Mouse (Mus musculus) neutrophil, adult 5-6 weeks (primary cell): ENCODE measurements around the gene Smad3. TPM values are rescaled to one million over a fixed set of nuclear protein-coding genes. Genes with fewer than 3 reads are reported as not detected.

ENCODE experiments used
- ATAC-seq: fragments of 151-379, 151-347 bp; 2 replicates; pipeline ENCODE4 v1.8.0; 2017; ENCODE audit warnings: mild to moderate bottlenecking, moderate TSS enrichment; ENCODE audit not compliant: insufficient number of reproducible peaks, poor library complexity, low FRiP score, severe bottlenecking; ENCODE audit errors: extremely low read depth
- total RNA-seq: library from RNA; stranded (forward); fragments of 200-1000 nt; gene quantifications from 2 replicates; pipeline ENCODE4 v1.2.3, GENCODE M21; 2017

Smad3 gene
- total RNA-seq, 1 experiment from 2014 or later, result 28.7 TPM

GRCm38 (mm10) chr9:63658436-63658835, 99.4 kb downstream of the Smad3 start:
- ATAC-seq, result no peak

DNA sequence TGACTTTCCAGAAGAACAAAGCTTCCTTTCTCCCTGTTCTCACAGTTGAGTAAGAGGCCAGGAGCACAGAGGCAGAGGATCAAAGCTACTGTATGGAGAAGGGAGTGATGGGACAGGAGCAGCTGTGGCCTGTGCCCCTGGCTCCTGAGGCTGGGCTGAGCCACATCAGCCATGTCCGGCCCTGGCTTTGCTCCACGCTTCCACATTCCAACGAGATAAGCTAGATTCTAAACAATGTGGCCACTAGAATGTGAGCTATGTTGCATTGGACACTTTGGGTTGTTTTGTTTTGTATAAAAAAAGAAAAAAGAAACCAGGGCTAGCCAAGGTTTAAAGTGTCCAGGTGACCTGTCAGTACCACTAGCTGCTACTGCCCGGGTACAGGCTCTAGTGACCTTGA, 100.6 kb downstream of the Smad3 start:
- ATAC-seq, result no peak

- no peak for ATAC-seq
Measured at GRCm38 (mm10) chr9:63655092-63655491, 102.7 kb downstream of the Smad3 start.

- no peak for ATAC-seq
Measured at GRCm38 (mm10) chr9:63654575-63654974, 103.2 kb downstream of the Smad3 start.

DNA sequence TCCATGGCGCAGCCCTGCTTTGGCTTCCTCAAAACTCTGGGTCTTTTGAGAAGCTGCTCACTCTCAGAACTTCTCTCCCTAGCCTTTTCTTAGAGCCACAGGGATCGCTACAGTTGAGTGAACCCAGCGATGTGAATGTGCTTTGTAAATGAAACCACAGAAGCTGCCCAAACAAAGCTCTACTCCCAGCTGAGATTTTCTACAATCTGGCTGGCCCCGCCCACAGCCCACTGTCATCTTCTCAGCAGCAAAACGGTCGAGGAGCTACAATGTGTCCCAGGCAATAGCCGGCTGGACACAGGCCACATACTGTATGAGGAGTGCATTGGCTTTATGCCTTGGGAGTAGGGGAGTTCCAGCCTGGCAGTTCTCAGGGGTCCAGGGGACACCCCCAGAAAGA, 104.1 kb downstream of the Smad3 start:
- ATAC-seq, result no peak

DNA sequence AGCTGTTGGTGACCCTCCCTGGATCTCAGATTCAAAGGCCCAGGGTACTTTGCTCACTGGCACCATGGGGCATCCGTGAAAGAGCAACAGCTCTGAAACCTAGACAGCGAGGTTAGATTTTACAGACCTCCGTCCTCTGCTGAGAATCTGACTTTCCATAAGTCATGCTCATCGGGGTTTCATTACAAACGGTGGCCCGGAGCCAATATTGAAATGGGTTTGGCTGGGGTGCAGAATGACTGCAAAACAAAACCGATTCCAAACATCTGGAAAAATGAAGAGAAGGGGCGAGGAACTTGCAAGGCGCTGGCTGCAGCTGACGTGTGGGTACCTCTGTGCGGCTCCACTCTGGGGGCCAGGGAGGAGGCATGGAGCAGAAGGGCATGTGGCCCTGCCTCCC, 106.2 kb downstream of the Smad3 start:
- ATAC-seq, result no peak

DNA sequence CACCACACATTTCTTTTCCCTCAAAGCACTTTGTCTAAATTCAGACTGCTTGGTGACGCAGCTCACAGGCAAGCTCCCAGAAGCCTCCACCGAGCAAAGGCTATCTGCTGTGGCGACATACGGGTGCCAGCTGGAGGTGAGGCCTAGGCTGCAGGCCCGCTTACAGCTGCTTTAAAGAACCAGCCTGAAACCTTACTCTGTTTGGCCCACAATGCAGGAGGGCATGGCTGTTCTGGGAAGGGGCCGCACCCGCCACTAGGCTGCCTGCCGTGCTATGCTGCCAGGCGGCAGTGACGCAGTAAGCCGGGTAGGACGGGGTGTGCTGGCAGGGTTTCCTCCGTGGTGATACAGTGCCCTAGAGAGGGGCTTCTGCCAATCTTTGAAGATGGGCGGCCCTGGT, 106.9 kb downstream of the Smad3 start:
- ATAC-seq, result no peak

DNA sequence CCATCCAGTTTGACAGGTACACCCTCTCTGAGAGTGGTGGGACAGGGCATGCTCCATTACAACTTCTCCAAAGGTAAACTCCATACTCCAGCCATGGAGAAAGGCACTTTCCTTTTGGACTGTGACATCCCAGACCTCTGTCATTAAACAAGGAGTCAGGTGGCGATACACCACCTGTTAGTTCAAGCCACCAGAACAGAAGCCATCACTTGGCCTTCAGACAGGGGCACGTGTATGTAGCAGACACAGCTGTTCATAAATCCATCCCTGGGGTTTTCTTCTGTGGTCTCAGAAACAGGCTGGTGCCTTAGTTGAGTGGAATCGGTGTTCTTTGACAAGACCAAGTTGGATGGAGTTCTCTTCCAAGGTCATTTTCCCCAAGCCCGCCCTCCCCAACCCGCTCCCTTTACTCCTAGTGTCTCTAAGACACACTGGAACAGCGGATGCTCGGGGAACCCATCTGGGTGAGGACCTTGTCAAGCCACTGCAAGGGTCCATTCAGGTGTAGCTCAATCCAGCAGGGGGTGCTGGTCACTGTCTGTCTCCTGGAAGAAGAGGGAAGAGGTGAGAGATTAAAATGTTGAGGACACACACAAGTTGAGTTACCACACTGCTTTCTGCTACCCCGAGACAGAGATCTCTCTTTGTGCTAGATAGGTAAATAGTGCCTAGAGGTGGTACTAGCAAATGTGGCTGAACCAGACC, 107.8 kb downstream of the Smad3 start:
- ATAC-seq, result no peak

GRCm38 (mm10) chr9:63648520-63648918, 109.3 kb downstream of the Smad3 start:
- no peak for ATAC-seq

DNA sequence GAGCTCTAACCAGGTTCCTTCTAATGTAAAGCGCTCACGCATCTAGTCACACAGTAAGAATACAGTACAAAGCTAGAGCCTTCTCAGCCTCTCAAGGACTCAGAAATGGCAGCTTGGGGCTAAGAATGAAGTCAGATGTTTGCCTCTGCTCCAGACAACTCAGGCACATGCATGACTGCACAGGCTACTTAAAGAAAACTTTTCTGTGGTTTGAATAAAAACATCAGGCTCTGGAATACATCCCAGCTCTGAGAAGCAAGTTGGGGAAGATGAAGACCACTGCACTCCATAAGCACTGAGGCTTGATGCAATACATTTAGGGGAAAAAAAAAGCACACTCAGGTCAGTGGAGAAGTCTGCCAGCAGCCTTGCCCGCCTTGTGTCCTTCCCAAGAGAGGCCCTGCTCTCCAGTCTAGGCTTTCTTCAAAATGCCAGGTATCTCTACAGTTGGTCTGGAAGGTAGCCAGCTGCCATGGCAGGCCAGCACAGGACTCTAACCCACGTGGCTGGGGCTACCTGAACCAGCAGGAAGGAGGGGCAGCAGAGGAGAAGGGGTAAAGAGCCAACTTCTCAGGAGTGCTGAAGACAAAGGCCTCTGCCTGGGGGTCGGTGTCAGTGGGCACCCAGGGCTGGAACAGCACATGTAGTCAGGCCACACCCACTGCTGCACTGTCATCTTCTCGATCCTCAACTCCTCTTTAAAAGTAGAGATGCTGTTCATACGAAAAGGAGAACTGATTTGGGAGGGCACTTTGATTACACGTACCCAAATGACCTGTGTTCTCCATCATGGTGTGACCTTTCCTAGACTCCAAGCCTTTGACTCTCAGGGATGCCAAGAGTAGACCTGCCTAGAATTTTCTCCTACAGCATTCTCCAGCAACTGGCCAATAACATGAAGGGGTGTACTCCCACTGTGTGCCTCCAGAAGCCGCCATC, 109.9 kb downstream of the Smad3 start:
- ATAC-seq, result no peak

DNA sequence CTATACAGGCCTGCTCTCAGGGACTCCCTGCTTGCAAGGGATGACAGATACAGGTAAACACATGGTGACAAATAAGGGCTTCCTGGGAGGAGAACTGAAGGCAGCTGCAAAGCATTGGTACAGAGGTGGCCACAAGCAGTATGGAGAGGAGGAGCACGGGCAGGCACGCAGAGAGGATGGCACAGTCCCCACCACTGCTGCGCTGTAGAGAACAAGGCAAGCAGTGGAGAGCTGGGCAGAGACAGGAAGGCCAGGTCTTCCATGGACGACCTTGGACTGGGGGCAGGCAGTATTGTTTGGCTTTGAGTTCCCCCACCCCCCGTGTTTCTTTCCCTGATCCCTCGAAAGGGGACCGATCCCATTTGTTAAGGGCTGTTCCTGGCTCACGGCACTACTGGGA, 112.7 kb downstream of the Smad3 start:
- ATAC-seq, result no peak

DNA sequence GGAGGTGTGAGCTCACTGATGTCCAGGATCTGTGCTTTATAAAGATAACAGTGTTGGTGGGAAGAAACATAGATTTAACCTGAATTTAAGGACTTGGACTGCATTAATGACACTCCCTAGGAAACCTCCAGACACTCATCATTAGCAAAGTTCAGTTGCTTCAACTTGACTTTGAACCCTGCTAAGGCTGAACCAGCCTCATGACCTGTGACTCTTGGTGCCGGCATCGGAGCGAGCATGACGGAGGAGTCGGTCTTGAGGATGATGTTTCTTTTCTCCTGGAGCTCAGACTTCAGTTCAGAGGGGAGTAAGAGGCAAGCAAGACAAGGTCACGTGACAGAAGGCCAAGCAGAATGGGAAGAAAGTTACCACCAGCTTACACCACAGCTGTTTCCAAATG, 113.8 kb downstream of the Smad3 start:
- no peak for ATAC-seq

- ATAC-seq, result no peak
Measured at GRCm38 (mm10) chr9:63641983-63642646, 115.7 kb downstream of the Smad3 start.

GRCm38 (mm10) chr9:63636113-63636512, 121.7 kb downstream of the Smad3 start:
- no peak for ATAC-seq

DNA sequence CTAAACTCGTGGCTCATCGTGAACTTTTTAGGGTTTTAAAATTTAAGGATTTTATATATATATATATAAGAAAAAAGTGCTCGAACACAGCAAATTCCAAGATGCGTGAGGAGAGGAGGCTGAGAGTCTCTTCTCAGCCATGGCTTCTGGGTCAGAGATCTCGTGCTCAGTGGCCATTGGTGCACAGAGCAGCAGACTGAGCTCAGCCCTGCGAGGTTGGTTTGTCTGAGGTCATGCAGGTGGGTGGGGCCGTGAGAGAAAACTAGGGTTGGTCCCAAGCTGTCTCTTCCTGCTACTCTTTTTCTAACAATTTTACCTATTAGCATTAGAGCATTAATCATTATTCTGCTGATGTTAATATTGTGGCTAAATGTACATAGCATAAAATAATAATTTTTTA, 124.5 kb downstream of the Smad3 start:
- ATAC-seq, result no peak

- no peak for ATAC-seq
Measured at GRCm38 (mm10) chr9:63632924-63633323, 124.9 kb downstream of the Smad3 start.

DNA sequence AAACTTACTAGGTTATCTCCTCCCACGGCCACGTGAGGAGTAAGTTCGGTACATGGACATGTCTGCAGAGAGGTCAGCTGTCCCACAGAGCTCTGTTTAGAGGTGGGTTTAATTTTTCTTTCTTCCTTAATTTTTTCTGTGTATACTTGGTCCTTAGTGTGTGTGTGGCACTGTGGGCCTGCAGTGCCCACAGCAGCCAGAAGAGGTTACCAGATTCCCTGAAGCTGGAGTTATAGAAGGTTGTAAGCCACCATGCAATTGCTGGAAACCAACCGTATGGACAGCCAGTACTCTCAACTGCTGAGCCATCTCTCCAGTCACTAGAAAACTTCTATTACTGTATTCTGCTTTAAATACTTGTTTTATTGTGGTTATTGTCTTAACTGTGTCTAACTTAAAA, 125.7 kb downstream of the Smad3 start:
- no peak for ATAC-seq

GRCm38 (mm10) chr9:63625090-63625756, 132.6 kb downstream of the Smad3 start:
- ATAC-seq, result no peak

- no peak for ATAC-seq
Measured at GRCm38 (mm10) chr9:63623895-63624569, 133.8 kb downstream of the Smad3 start.
